Mouse (Mus musculus): ENCODE results near the gene Hexb.

DNA sequence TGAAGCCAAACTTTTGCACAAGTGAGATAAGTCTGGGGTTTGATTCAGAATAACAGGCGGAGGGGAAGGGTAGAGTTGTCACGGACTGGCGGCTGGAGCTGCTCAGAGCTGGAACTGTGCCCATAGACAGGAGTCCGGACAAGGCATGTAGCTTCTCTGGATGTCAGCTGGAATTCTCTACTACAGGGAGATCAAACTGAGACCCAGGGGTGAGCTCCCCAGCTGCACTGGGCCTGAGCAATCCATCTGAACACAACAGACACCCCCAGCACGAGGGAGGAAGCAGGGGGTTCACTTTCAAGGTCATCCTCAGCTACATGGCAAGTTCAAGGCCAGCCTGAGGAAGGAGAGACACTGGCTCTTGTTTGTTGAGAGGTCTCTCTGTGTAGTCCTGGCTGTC lies 13.5 kb downstream of the Hexb start:
- TF ChIP-seq POLR2A (IDR thresholded peaks at IDR 0.05; ENCODE audit: control insufficient read depth, extremely low read depth, insufficient read depth, low read length, poor library complexity), result no peak
- TF ChIP-seq CTCF (IDR thresholded peaks at IDR 0.05; ENCODE audit: borderline replicate concordance, control insufficient read depth, extremely low read depth, insufficient read depth, low read length, poor library complexity), result no peak
